Mouse (Mus musculus): Measurements from ENCODE around the gene Rnaseh2c. TPM values are rescaled to one million over a fixed set of nuclear protein-coding genes. Genes with fewer than 3 reads are reported as not detected.

Rnaseh2c gene
- polyA plus RNA-seq, 1 experiment from 2014 or later: 58.8 TPM

- H3K9ac ChIP-seq (replicated peaks; ENCODE audit: low read length): no peak overlapping the region
- no peak overlapping the region for H3K4me3 ChIP-seq (replicated peaks; ENCODE audit: low read depth, low read length)
- H3K4me1 ChIP-seq (ENCODE audit: control insufficient read depth, insufficient read depth, low read length): peaks cover 14% of the 10 kb centered on the region
- H3K9me3 ChIP-seq (ENCODE audit: control insufficient read depth, low read length): no peaks in the 10 kb centered on the region
- H3K27ac ChIP-seq (replicated peaks; ENCODE audit: low read depth, low read length): no peak overlapping the region
- ATAC-seq (ENCODE audit: low FRiP score, low TSS enrichment) (no peak), DNase-seq (no peak)
- WGBS: 94% methylated on average over 8 of the region's 8 CpGs
- no peak overlapping the region for H3K4me2 ChIP-seq (ENCODE audit: low read length)
- peaks cover 71% of the 10 kb centered on the region for H3K36me3 ChIP-seq (ENCODE audit: control insufficient read depth, insufficient read depth, low read length)
- no peaks in the 10 kb centered on the region for H3K27me3 ChIP-seq (ENCODE audit: control insufficient read depth, insufficient read depth, low read length)
These were observed 45.2 kb downstream of the Rnaseh2c start for GRCm38 (mm10) chr19:5646731-5647330.

GRCm38 (mm10) chr19:5647791-5648190, 46.1 kb downstream of the Rnaseh2c start:
- H3K36me3 ChIP-seq (ENCODE audit: control insufficient read depth, insufficient read depth, low read length): peaks cover 61% of the 10 kb centered on the region
- H3K27ac ChIP-seq (replicated peaks; ENCODE audit: low read depth, low read length): peak overlapping the region; percentile 78
- H3K9ac ChIP-seq (replicated peaks; ENCODE audit: low read length): no peak overlapping the region
- no peaks in the 10 kb centered on the region for H3K9me3 ChIP-seq (ENCODE audit: control insufficient read depth, low read length)
- DNase-seq (no peak), ATAC-seq (ENCODE audit: low FRiP score, low TSS enrichment) (no peak)
- H3K4me3 ChIP-seq (replicated peaks; ENCODE audit: low read depth, low read length): no peak overlapping the region
- WGBS: 96% methylated on average over 6 of the region's 6 CpGs
- 0 out of 2 replicates have a peak, but pooled peaks cover 2% of the 10 kb centered on the region for H3K27me3 ChIP-seq (ENCODE audit: control insufficient read depth, insufficient read depth, low read length)
- no peak overlapping the region for H3K4me2 ChIP-seq (ENCODE audit: low read length)
- peaks cover 14% of the 10 kb centered on the region for H3K4me1 ChIP-seq (ENCODE audit: control insufficient read depth, insufficient read depth, low read length)

- H3K9ac ChIP-seq (replicated peaks; ENCODE audit: low read length): peak overlapping the region; percentile 43; the same call in 1 of the 2 replicates
- DNase-seq (peak; percentile 89), ATAC-seq (ENCODE audit: low FRiP score, low TSS enrichment) (peak; percentile 85)
- H3K4me2 ChIP-seq (ENCODE audit: low read length): peak overlapping the region; percentile 58
- 14% methylated on average over 26 of the region's 26 CpGs for WGBS
- H3K27me3 ChIP-seq (ENCODE audit: control insufficient read depth, insufficient read depth, low read length): peaks cover 5% of the 10 kb centered on the region
- H3K36me3 ChIP-seq (ENCODE audit: control insufficient read depth, insufficient read depth, low read length): peaks cover 53% of the 10 kb centered on the region
- H3K4me3 ChIP-seq (replicated peaks; ENCODE audit: low read depth, low read length): peak overlapping the region; percentile 27
- peaks cover 14% of the 10 kb centered on the region for H3K4me1 ChIP-seq (ENCODE audit: control insufficient read depth, insufficient read depth, low read length)
- H3K27ac ChIP-seq (replicated peaks; ENCODE audit: low read depth, low read length): peak overlapping the region; percentile 78
- no peaks in the 10 kb centered on the region for H3K9me3 ChIP-seq (ENCODE audit: control insufficient read depth, low read length)
These were observed 47.0 kb downstream of the Rnaseh2c start for GRCm38 (mm10) chr19:5648401-5649297.

- 72% methylated on average over 6 of the region's 6 CpGs for WGBS
- H3K27ac ChIP-seq (replicated peaks; ENCODE audit: low read depth, low read length): peak overlapping the region; percentile 78
- peak overlapping the region; percentile 43; the same call in 1 of the 2 replicates for H3K9ac ChIP-seq (replicated peaks; ENCODE audit: low read length)
- ATAC-seq (ENCODE audit: low FRiP score, low TSS enrichment): no peak
- peaks cover 10% of the 10 kb centered on the region for H3K27me3 ChIP-seq (ENCODE audit: control insufficient read depth, insufficient read depth, low read length)
- peaks cover 47% of the 10 kb centered on the region for H3K36me3 ChIP-seq (ENCODE audit: control insufficient read depth, insufficient read depth, low read length)
- peaks cover 18% of the 10 kb centered on the region for H3K4me1 ChIP-seq (ENCODE audit: control insufficient read depth, insufficient read depth, low read length)
- no peak for DNase-seq
- no peaks in the 10 kb centered on the region for H3K9me3 ChIP-seq (ENCODE audit: control insufficient read depth, low read length)
- H3K4me2 ChIP-seq (ENCODE audit: low read length): peak overlapping the region; percentile 58
- peak overlapping the region; percentile 27 for H3K4me3 ChIP-seq (replicated peaks; ENCODE audit: low read depth, low read length)
These were observed 47.6 kb downstream of the Rnaseh2c start for GRCm38 (mm10) chr19:5649298-5649741.

- WGBS: 61% methylated on average over 13 of the region's 13 CpGs
These were observed 50.0 kb downstream of the Rnaseh2c start for GRCm38 (mm10) chr19:5651502-5652274.

GRCm38 (mm10) chr19:5652570-5652969, 50.9 kb downstream of the Rnaseh2c start:
- Histone ChIP-seq H3K4me3 (replicated peaks; ENCODE audit: low read depth, low read length) (no peak overlapping the region), H3K4me1 (ENCODE audit: control insufficient read depth, insufficient read depth, low read length) (peaks cover 23% of the 10 kb centered on the region), H3K36me3 (ENCODE audit: control insufficient read depth, insufficient read depth, low read length) (peaks cover 14% of the 10 kb centered on the region), H3K27ac (replicated peaks; ENCODE audit: low read depth, low read length) (no peak overlapping the region), H3K9ac (replicated peaks; ENCODE audit: low read length) (no peak overlapping the region; the same call in 1 of the 2 replicates), H3K9me3 (ENCODE audit: control insufficient read depth, low read length) (no peaks in the 10 kb centered on the region), H3K4me2 (ENCODE audit: low read length) (no peak overlapping the region), H3K27me3 (ENCODE audit: control insufficient read depth, insufficient read depth, low read length) (peaks cover 28% of the 10 kb centered on the region)
- WGBS: 76% methylated on average over 6 of the region's 6 CpGs
- ATAC-seq (ENCODE audit: low FRiP score, low TSS enrichment): no peak
- no peak for DNase-seq

More at GRCm38 (mm10) chr19:5651502-5652274, 50.0 kb downstream of the Rnaseh2c start:
- Histone ChIP-seq H3K4me3 (replicated peaks; ENCODE audit: low read depth, low read length) (no peak overlapping the region), H3K36me3 (ENCODE audit: control insufficient read depth, insufficient read depth, low read length) (peaks cover 23% of the 10 kb centered on the region), H3K4me2 (ENCODE audit: low read length) (no peak overlapping the region), H3K27me3 (ENCODE audit: control insufficient read depth, insufficient read depth, low read length) (peaks cover 28% of the 10 kb centered on the region), H3K4me1 (ENCODE audit: control insufficient read depth, insufficient read depth, low read length) (peaks cover 24% of the 10 kb centered on the region), H3K27ac (replicated peaks; ENCODE audit: low read depth, low read length) (no peak overlapping the region), H3K9ac (replicated peaks; ENCODE audit: low read length) (no peak overlapping the region), H3K9me3 (ENCODE audit: control insufficient read depth, low read length) (no peaks in the 10 kb centered on the region)
- DNase-seq (no peak), ATAC-seq (ENCODE audit: low FRiP score, low TSS enrichment) (no peak)

- ATAC-seq (ENCODE audit: low FRiP score, low TSS enrichment) (peak; percentile 66; the same call in 1 of the 2 replicates), DNase-seq (peak; percentile 68)
- Histone ChIP-seq H3K9me3 (ENCODE audit: control insufficient read depth, low read length) (no peaks in the 10 kb centered on the region), H3K4me2 (ENCODE audit: low read length) (peak overlapping the region; percentile 65), H3K4me1 (ENCODE audit: control insufficient read depth, insufficient read depth, low read length) (peaks cover 10% of the 10 kb centered on the region), H3K36me3 (ENCODE audit: control insufficient read depth, insufficient read depth, low read length) (0 out of 2 replicates have a peak, but pooled peaks cover 5% of the 10 kb centered on the region), H3K27me3 (ENCODE audit: control insufficient read depth, insufficient read depth, low read length) (peaks cover 28% of the 10 kb centered on the region), H3K4me3 (replicated peaks; ENCODE audit: low read depth, low read length) (peak overlapping the region; percentile 36), H3K9ac (replicated peaks; ENCODE audit: low read length) (peak overlapping the region; percentile 44), H3K27ac (replicated peaks; ENCODE audit: low read depth, low read length) (no peak overlapping the region)
- 3% methylated on average over 62 of the region's 62 CpGs for WGBS
These were observed 52.5 kb downstream of the Rnaseh2c start for GRCm38 (mm10) chr19:5653969-5654719.

Data from midbrain, embryonic 14.5 days (tissue).